Mouse (Mus musculus) ES-Bruce4 (cell line): ENCODE measurements around the gene Myt1l.

ENCODE experiments used
- CTCF ChIP-seq: IDR thresholded peaks from one replicate; pipeline ENCODE4 v1.8.1; 2011; ENCODE audit warnings: low read depth, low read length
- POLR2A ChIP-seq: IDR thresholded peaks from one replicate; pipeline ENCODE4 v1.8.1; 2011; ENCODE audit warnings: low read length; ENCODE audit not compliant: insufficient read depth

GRCm38 (mm10) chr12:29951043-29951442 is 422.9 kb downstream of the Myt1l start:
- no peak for TF ChIP-seq POLR2A
- TF ChIP-seq CTCF, result no peak
